Mouse (Mus musculus) neural tube, embryonic 15.5 days (tissue): ENCODE data around the gene Timp1. TPM values are rescaled to one million over a fixed set of nuclear protein-coding genes. Genes with fewer than 3 reads are reported as not detected.

ENCODE experiments used
- microRNA-seq: library from miRNA; unstranded; fragments of <30 nt; microRNA quantifications from one replicate; pipeline ENCODE4, GENCODE M21; 2017
- polyA plus RNA-seq: library from polyadenylated mRNA; unstranded; fragments of >200 nt; fragmentation: Nextera tagmentation; extraction: Ambion mirVana; gene quantifications from 2 replicates; pipeline ENCODE4 v1.2.1, GENCODE M21; 2015

Timp1 gene
- polyA plus RNA-seq, 1 experiment from 2014 or later, result 5.8 TPM

Small RNAs within 50 kb of the gene (microRNA-seq; reads per million reads assigned to microRNA genes)
- not detected for gene Gm24824
- 0.69 reads per million for gene Mir5617

Other genes with a start within 250 kb of the Timp1 start
- gene Uba1, start 211.8 kb upstream of the Timp1 start, polyA plus RNA-seq, result 314 and 341 TPM in 2 replicates
- gene Cdk16, start 182.2 kb upstream of the Timp1 start, polyA plus RNA-seq, result 154 and 167 TPM in 2 replicates
- 83.8 and 84.9 TPM in 2 replicates for gene Usp11, start 166.3 kb upstream of the Timp1 start, polyA plus RNA-seq
- gene Araf, start 72.4 kb upstream of the Timp1 start, polyA plus RNA-seq, result 352 and 406 TPM in 2 replicates
- 85.6 and 96.9 TPM in 2 replicates for gene Syn1, start 50.8 kb downstream of the Timp1 start, polyA plus RNA-seq
- gene Cfp, start 61.4 kb downstream of the Timp1 start, polyA plus RNA-seq, result 5.5 and 5.6 TPM in 2 replicates
- gene Elk1, start 80.4 kb downstream of the Timp1 start, polyA plus RNA-seq, result 16.5 and 16.6 TPM in 2 replicates
- 32.0 and 33.0 TPM in 2 replicates for gene Uxt, start 91.9 kb downstream of the Timp1 start, polyA plus RNA-seq
- 6.9 and 7.2 TPM in 2 replicates for gene Zfp182, start 192.2 kb downstream of the Timp1 start, polyA plus RNA-seq
- gene Spaca5, start 198.2 kb downstream of the Timp1 start, polyA plus RNA-seq, result not detected in 2 replicates
- 4.0 and 4.8 TPM in 2 replicates for gene Zfp300, start 219.4 kb downstream of the Timp1 start, polyA plus RNA-seq
- not detected in 2 replicates for gene Ssxa1, start 245.7 kb downstream of the Timp1 start, polyA plus RNA-seq